Mouse (Mus musculus) limb, embryonic 14.5 days (tissue): ENCODE measurements around the gene Trhr2. TPM values are rescaled to one million over a fixed set of nuclear protein-coding genes. Genes with fewer than 3 reads are reported as not detected.

Experiments used
- ATAC-seq: fragments of 200-750 bp; cut with Nextera tagmentation; 2 replicates; pipeline ENCODE4 v1.8.0; 2017; ENCODE audit warnings: low read depth, moderate number of reproducible peaks, moderate TSS enrichment; ENCODE audit not compliant: low FRiP score
- DNase-seq: peaks from one replicate; pipeline ENCODE4 v3.0.0-alpha.2; 2015; ENCODE audit warnings: low spot score
- H3K27ac ChIP-seq: fragments of 300-500 bp; sonication (generic); replicated peaks from 2 replicates; pipeline ENCODE4 v1.5.1; 2014; ENCODE audit warnings: low read depth, mild to moderate bottlenecking, low read length, moderate library complexity, mixed read lengths
- H3K27me3 ChIP-seq: fragments of 300-500 bp; sonication (generic); 2 replicates; pipeline ENCODE4 v1.6.1; 2014; ENCODE audit warnings: low read length, mixed read lengths; ENCODE audit not compliant: control insufficient read depth, insufficient read depth
- H3K36me3 ChIP-seq: fragments of 300-500 bp; sonication (generic); 2 replicates; pipeline ENCODE4 v1.6.1; 2014; ENCODE audit warnings: mild to moderate bottlenecking, low read length, moderate library complexity, mixed read lengths; ENCODE audit not compliant: control insufficient read depth, insufficient read depth
- H3K4me1 ChIP-seq: fragments of 300-500 bp; sonication (generic); 2 replicates; pipeline ENCODE4 v1.6.1; 2014; ENCODE audit warnings: antibody characterized with exemption, low read length, mixed read lengths; ENCODE audit not compliant: control insufficient read depth, insufficient read depth
- H3K4me2 ChIP-seq: fragments of 300-500 bp; sonication (generic); replicated peaks from 2 replicates; pipeline ENCODE4 v1.6.1; 2014; ENCODE audit warnings: low read depth, mild to moderate bottlenecking, low read length, moderate library complexity; ENCODE audit not compliant: severe bottlenecking
- H3K4me3 ChIP-seq: fragments of 300-500 bp; sonication (generic); replicated peaks from 2 replicates; pipeline ENCODE4 v1.5.1; 2014; ENCODE audit warnings: low read length
- H3K9ac ChIP-seq: fragments of 300-500 bp; sonication (generic); 2 replicates; pipeline ENCODE4 v1.6.1; 2014; ENCODE audit warnings: mild to moderate bottlenecking, low read depth, low read length, moderate library complexity; ENCODE audit not compliant: severe bottlenecking
- H3K9me3 ChIP-seq: fragments of 300-500 bp; sonication (generic); 2 replicates; pipeline ENCODE4 v1.6.1; 2016; ENCODE audit warnings: low read length; ENCODE audit not compliant: control insufficient read depth
- POLR2A ChIP-seq: fragments of 200-500 bp; IDR thresholded peaks from 2 replicates; pipeline ENCODE4 v1.8.0; 2012; ENCODE audit warnings: inconsistent platforms, mild to moderate bottlenecking, moderate library complexity, borderline replicate concordance; ENCODE audit not compliant: insufficient read depth, insufficient read length; ENCODE audit errors: extremely low read depth
- WGBS: fragments of 180-500 bp; shearing (Covaris S2); extraction: QIAGEN DNeasy Blood & Tissue Kit; methylation state at CpG from one replicate; pipeline ENCODE4 v1.1.7; 2014; 5-methylcytosine and 5-hydroxymethylcytosine counted together
- polyA plus RNA-seq, 2 experiments: library from polyadenylated mRNA; depleted of rRNA in 1 of 2; stranded (reverse) in 1 of 2; unstranded in 1 of 2; fragments of >200 nt; fragmentation: Nextera tagmentation in 1 of 2; extraction: Ambion mirVana in 1 of 2; gene quantifications; 2 replicates each; pipeline versions ENCODE4 v1.2.1 to v1.2.3; 2012 to 2014

The Trhr2 gene
- polyA plus RNA-seq, 2 experiments, result 1.7 TPM; not detected in 1

DNA sequence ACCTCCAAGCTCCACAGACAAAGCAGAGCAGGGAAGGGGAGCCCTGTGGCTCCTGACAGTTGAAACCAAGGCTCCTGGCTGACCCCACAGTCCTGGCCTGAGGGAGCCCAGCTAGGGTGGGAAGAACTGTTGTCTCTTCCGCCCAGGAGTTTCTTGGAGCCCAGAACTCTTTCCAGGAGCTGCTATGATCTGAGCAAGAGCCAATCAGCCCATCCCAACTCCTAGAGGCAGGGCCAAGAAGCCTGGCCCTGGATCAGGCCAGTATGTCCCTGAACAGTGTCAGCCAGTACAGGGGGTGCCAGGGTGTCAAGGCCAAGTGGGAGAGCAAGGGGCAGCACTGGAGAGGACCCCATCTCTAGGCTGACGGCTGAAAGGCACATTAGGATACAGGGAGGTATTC lies 48.0 kb downstream of the Trhr2 start:
- Histone ChIP-seq H3K27me3 (no peaks in the 10 kb centered on the region), H3K36me3 (no peaks in the 10 kb centered on the region; the same call in 1 of the 2 replicates), H3K4me1 (no peaks in the 10 kb centered on the region), H3K9ac (no peak overlapping the region), H3K9me3 (no peaks in the 10 kb centered on the region), H3K4me3 (no peak overlapping the region), H3K27ac (no peak overlapping the region), H3K4me2 (no peak overlapping the region)
- no peak for DNase-seq
- ATAC-seq, result no peak
- WGBS, result 80% methylated on average over 2 of the region's 2 CpGs
- TF ChIP-seq POLR2A, result no peak

DNA sequence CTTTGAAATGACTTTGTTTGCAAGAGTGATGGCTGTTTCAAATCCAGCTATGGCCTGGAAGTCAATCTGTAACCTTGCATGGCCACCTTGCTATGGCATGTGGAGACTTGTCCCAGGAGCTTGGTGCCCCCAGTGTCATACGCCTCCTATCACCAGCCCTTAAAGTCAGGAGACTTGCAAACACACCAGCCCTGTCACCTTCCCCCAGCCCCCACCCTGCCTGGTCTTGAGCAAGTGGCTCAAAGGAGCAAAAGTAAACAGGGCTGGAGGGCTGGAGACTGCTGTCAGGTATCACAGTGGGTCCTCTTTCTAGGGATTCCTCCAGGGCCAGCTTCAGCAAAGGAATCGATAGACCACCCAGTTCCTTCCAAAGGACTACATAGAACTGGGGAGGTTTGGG lies 49.4 kb downstream of the Trhr2 start:
- Histone ChIP-seq H3K27ac (no peak overlapping the region), H3K9me3 (no peaks in the 10 kb centered on the region), H3K36me3 (peaks cover 2% of the 10 kb centered on the region; the same call in 1 of the 2 replicates), H3K4me1 (no peaks in the 10 kb centered on the region), H3K4me2 (no peak overlapping the region), H3K9ac (no peak overlapping the region), H3K27me3 (no peaks in the 10 kb centered on the region), H3K4me3 (no peak overlapping the region)
- no peak for DNase-seq
- TF ChIP-seq POLR2A, result no peak
- ATAC-seq, result no peak
- 82% methylated on average over 2 of the region's 2 CpGs for WGBS

DNA sequence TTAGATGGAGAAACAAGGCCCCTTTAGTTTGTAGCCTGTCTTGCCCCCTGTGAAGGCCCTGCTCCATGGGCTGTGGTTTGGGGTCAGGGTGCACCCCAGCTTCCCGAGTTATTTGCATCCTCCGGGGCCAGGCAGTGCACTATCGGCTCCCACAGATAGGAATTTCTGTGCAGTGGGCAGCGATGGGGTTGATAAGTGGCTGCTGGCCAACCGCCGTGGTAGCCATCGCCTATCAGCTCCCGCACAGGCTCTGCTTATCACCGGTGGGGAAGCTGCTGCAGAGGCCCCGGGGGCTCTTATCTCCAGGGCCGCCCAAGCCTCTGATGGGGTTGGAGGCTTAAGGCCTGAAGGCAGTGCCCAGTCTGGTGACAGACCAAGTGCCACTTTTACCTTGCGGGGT lies 51.3 kb downstream of the Trhr2 start:
- no peak overlapping the region for H3K4me3 ChIP-seq
- H3K9ac ChIP-seq, result no peak overlapping the region
- H3K27me3 ChIP-seq, result no peaks in the 10 kb centered on the region
- WGBS, result 85% methylated on average over 12 of the region's 12 CpGs
- no peaks in the 10 kb centered on the region for H3K9me3 ChIP-seq
- no peak for DNase-seq
- no peak overlapping the region for H3K4me2 ChIP-seq
- no peaks in the 10 kb centered on the region for H3K4me1 ChIP-seq
- no peak overlapping the region for H3K27ac ChIP-seq
- TF ChIP-seq POLR2A, result no peak
- no peak for ATAC-seq
- peaks cover 2% of the 10 kb centered on the region; the same call in 1 of the 2 replicates for H3K36me3 ChIP-seq

DNA sequence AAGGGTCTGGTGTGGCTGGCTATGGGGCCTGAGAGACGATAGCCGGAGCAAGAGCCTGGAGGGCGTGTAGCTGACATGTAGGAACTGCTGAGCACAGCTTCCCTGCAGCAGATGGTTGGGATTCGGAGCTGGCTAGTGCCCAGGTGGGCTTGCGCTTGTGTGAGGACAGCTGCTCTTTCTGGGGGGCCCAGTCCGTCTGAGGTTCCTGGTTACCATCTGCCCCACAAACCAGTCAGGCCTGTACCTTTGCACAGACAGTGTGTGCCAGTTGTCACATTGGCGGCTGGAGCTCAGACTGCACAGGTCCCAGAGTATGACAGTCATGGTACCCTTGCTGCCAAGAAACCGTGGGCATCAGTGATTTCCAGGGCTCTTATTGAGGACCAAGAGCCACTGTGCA lies 52.7 kb downstream of the Trhr2 start:
- TF ChIP-seq POLR2A, result no peak
- DNase-seq, result no peak
- no peak for ATAC-seq
- Histone ChIP-seq H3K27ac (no peak overlapping the region), H3K4me1 (no peaks in the 10 kb centered on the region), H3K9me3 (no peaks in the 10 kb centered on the region), H3K27me3 (no peaks in the 10 kb centered on the region), H3K9ac (no peak overlapping the region), H3K36me3 (peaks cover 2% of the 10 kb centered on the region; the same call in 1 of the 2 replicates), H3K4me2 (no peak overlapping the region), H3K4me3 (no peak overlapping the region)
- 76% methylated on average over 8 of the region's 8 CpGs for WGBS

Other genes starting within 250 kb of the Trhr2 start
- 10.4 and 13.8 TPM in 2 replicates for gene Zfpm1, start 78.6 kb downstream of the Trhr2 start, polyA plus RNA-seq (2012; rRNA removed)
- 1.9 and 2.1 TPM in 2 replicates for gene Zfpm1, start 78.6 kb downstream of the Trhr2 start, polyA plus RNA-seq (2014; fragmentation: Nextera tagmentation; extraction: Ambion mirVana)
- 50.9 and 58.1 TPM in 2 replicates for gene Zc3h18, start 15.9 kb upstream of the Trhr2 start, polyA plus RNA-seq (2012; rRNA removed)
- gene Zc3h18, start 15.9 kb upstream of the Trhr2 start, polyA plus RNA-seq (2014; fragmentation: Nextera tagmentation; extraction: Ambion mirVana), result 31.3 and 38.5 TPM in 2 replicates
- gene Il17c, start 61.3 kb upstream of the Trhr2 start, polyA plus RNA-seq (2012; rRNA removed), result 0.49 and 0.92 TPM in 2 replicates
- not detected in 2 replicates for gene Il17c, start 61.3 kb upstream of the Trhr2 start, polyA plus RNA-seq (2014; fragmentation: Nextera tagmentation; extraction: Ambion mirVana)
- gene Cyba, start 72.2 kb upstream of the Trhr2 start, polyA plus RNA-seq (2012; rRNA removed), result 108 and 131 TPM in 2 replicates
- gene Cyba, start 72.2 kb upstream of the Trhr2 start, polyA plus RNA-seq (2014; fragmentation: Nextera tagmentation; extraction: Ambion mirVana), result 183 and 188 TPM in 2 replicates
- gene Mvd, start 82.7 kb upstream of the Trhr2 start, polyA plus RNA-seq (2012; rRNA removed), result 42.3 and 50.1 TPM in 2 replicates
- gene Mvd, start 82.7 kb upstream of the Trhr2 start, polyA plus RNA-seq (2014; fragmentation: Nextera tagmentation; extraction: Ambion mirVana), result 30.9 and 38.2 TPM in 2 replicates
- gene Snai3, start 100.0 kb upstream of the Trhr2 start, polyA plus RNA-seq (2012; rRNA removed), result 2.1 and 2.5 TPM in 2 replicates
- 1.2 and 2.1 TPM in 2 replicates for gene Snai3, start 100.0 kb upstream of the Trhr2 start, polyA plus RNA-seq (2014; fragmentation: Nextera tagmentation; extraction: Ambion mirVana)
- gene Rnf166, start 115.3 kb upstream of the Trhr2 start, polyA plus RNA-seq (2012; rRNA removed), result 80.1 and 103 TPM in 2 replicates
- 47.0 and 49.5 TPM in 2 replicates for gene Rnf166, start 115.3 kb upstream of the Trhr2 start, polyA plus RNA-seq (2014; fragmentation: Nextera tagmentation; extraction: Ambion mirVana)
- gene Ctu2, start 115.4 kb upstream of the Trhr2 start, polyA plus RNA-seq (2012; rRNA removed), result 57.1 and 59.5 TPM in 2 replicates
- 49.5 and 64.3 TPM in 2 replicates for gene Ctu2, start 115.4 kb upstream of the Trhr2 start, polyA plus RNA-seq (2014; fragmentation: Nextera tagmentation; extraction: Ambion mirVana)
- gene Piezo1, start 190.6 kb upstream of the Trhr2 start, polyA plus RNA-seq (2012; rRNA removed), result 93.3 and 120 TPM in 2 replicates
- 20.4 and 20.7 TPM in 2 replicates for gene Piezo1, start 190.6 kb upstream of the Trhr2 start, polyA plus RNA-seq (2014; fragmentation: Nextera tagmentation; extraction: Ambion mirVana)
- 79.0 and 103 TPM in 2 replicates for gene Cdt1, start 207.3 kb upstream of the Trhr2 start, polyA plus RNA-seq (2012; rRNA removed)
- gene Cdt1, start 207.3 kb upstream of the Trhr2 start, polyA plus RNA-seq (2014; fragmentation: Nextera tagmentation; extraction: Ambion mirVana), result 34.0 and 34.2 TPM in 2 replicates
- 199 and 217 TPM in 2 replicates for gene Aprt, start 216.2 kb upstream of the Trhr2 start, polyA plus RNA-seq (2012; rRNA removed)
- gene Aprt, start 216.2 kb upstream of the Trhr2 start, polyA plus RNA-seq (2014; fragmentation: Nextera tagmentation; extraction: Ambion mirVana), result 348 and 382 TPM in 2 replicates